Mouse (Mus musculus): Measurements from ENCODE around the gene Stox1. TPM values are rescaled to one million over a fixed set of nuclear protein-coding genes. Genes with fewer than 3 reads are reported as not detected.

Gene Stox1
- polyA plus RNA-seq, 1 experiment from 2014 or later = 0.21 TPM

GRCm38 (mm10) chr10:62656711-62657110, 69.2 kb downstream of the Stox1 start:
- Histone ChIP-seq H3K27ac (ENCODE audit: low read depth) (no peak overlapping the region), H3K36me3 (replicated peaks; ENCODE audit: insufficient read depth, low read length) (no peaks in the 10 kb centered on the region), H3K4me1 (ENCODE audit: insufficient read depth) (0 out of 2 replicates have a peak, but pooled peaks cover 5% of the 10 kb centered on the region), H3K9ac (replicated peaks) (no peak overlapping the region), H3K4me2 (ENCODE audit: low read depth, low read length) (no peak overlapping the region), H3K4me3 (ENCODE audit: low read depth, low read length) (no peak overlapping the region), H3K27me3 (ENCODE audit: insufficient read depth, low read length) (no peaks in the 10 kb centered on the region), H3K9me3 (ENCODE audit: low read length) (no peaks in the 10 kb centered on the region)
- TF ChIP-seq EP300 (IDR thresholded peaks at IDR 0.05; ENCODE audit: low read depth) (no peak), CTCF (IDR thresholded peaks at IDR 0.05; ENCODE audit: low read depth) (no peak)
- DNase-seq (no peak), ATAC-seq (no peak)
- 74% methylated on average over 7 of the region's 7 CpGs for WGBS (ENCODE audit: insufficient replicate concordance)

- no peak for DNase-seq
- H3K4me1 ChIP-seq (ENCODE audit: insufficient read depth) = peaks cover 18% of the 10 kb centered on the region
- peak overlapping the region; percentile 90 for H3K27ac ChIP-seq (ENCODE audit: low read depth)
- H3K36me3 ChIP-seq (replicated peaks; ENCODE audit: insufficient read depth, low read length) = no peaks in the 10 kb centered on the region
- 19% methylated on average over 3 of the region's 3 CpGs for WGBS (ENCODE audit: insufficient replicate concordance)
- no peaks in the 10 kb centered on the region for H3K9me3 ChIP-seq (ENCODE audit: low read length)
- no peak for ATAC-seq
- peak overlapping the region; percentile 94 for H3K4me3 ChIP-seq (ENCODE audit: low read depth, low read length)
- TF ChIP-seq EP300 (IDR thresholded peaks at IDR 0.05; ENCODE audit: low read depth) = no peak
- TF ChIP-seq CTCF (IDR thresholded peaks at IDR 0.05; ENCODE audit: low read depth) = no peak
- peak overlapping the region; percentile 88 for H3K9ac ChIP-seq (replicated peaks)
- no peaks in the 10 kb centered on the region for H3K27me3 ChIP-seq (ENCODE audit: insufficient read depth, low read length)
- peak overlapping the region; percentile 91 for H3K4me2 ChIP-seq (ENCODE audit: low read depth, low read length)
Measured at GRCm38 (mm10) chr10:62651961-62652360, 74.0 kb downstream of the Stox1 start.

GRCm38 (mm10) chr10:62650881-62651810, 74.8 kb downstream of the Stox1 start, which contains the start of gene Ddx50:
Gene Ddx50, minus strand, starts transcription at chr10:62651218.
- Histone ChIP-seq H3K9ac (replicated peaks) (peak within 1 kb of the TSS; percentile 88), H3K4me1 (ENCODE audit: insufficient read depth) (peaks cover 22% of the 10 kb centered on the region), H3K4me2 (ENCODE audit: low read depth, low read length) (peak within 1 kb of the TSS; percentile 91), H3K27ac (ENCODE audit: low read depth) (peak within 1 kb of the TSS; percentile 90), H3K36me3 (replicated peaks; ENCODE audit: insufficient read depth, low read length) (peaks cover 5% of the 10 kb centered on the region), H3K4me3 (ENCODE audit: low read depth, low read length) (peak within 1 kb of the TSS; percentile 94), H3K9me3 (ENCODE audit: low read length) (no peaks in the 10 kb centered on the region), H3K27me3 (ENCODE audit: insufficient read depth, low read length) (no peaks in the 10 kb centered on the region)
- ATAC-seq (peak; percentile 98), DNase-seq (peak; percentile 96)
- TF ChIP-seq CTCF (IDR thresholded peaks at IDR 0.05; ENCODE audit: low read depth) (no peak), EP300 (IDR thresholded peaks at IDR 0.05; ENCODE audit: low read depth) (no peak)
- WGBS (ENCODE audit: insufficient replicate concordance) = under 1% methylated on average over 84 of the region's 89 CpGs

- TF ChIP-seq CTCF (IDR thresholded peaks at IDR 0.05; ENCODE audit: low read depth) = no peak
- TF ChIP-seq EP300 (IDR thresholded peaks at IDR 0.05; ENCODE audit: low read depth) = no peak
- Histone ChIP-seq H3K36me3 (replicated peaks; ENCODE audit: insufficient read depth, low read length) (peaks cover 5% of the 10 kb centered on the region), H3K27ac (ENCODE audit: low read depth) (peak overlapping the region; percentile 90), H3K4me3 (ENCODE audit: low read depth, low read length) (peak overlapping the region; percentile 94), H3K4me2 (ENCODE audit: low read depth, low read length) (peak overlapping the region; percentile 91), H3K9ac (replicated peaks) (peak overlapping the region; percentile 88), H3K27me3 (ENCODE audit: insufficient read depth, low read length) (no peaks in the 10 kb centered on the region), H3K4me1 (ENCODE audit: insufficient read depth) (peaks cover 22% of the 10 kb centered on the region), H3K9me3 (ENCODE audit: low read length) (no peaks in the 10 kb centered on the region)
- no peak for ATAC-seq
- no peak for DNase-seq
- WGBS (ENCODE audit: insufficient replicate concordance) = 1% methylated on average over 17 of the region's 17 CpGs
Measured at GRCm38 (mm10) chr10:62650358-62650782, 75.6 kb downstream of the Stox1 start.

Small RNA genes lying within 50 kb of the gene (microRNA-seq; reads per million reads assigned to microRNA genes)
- gene Mir7215 = not detected

Other genes starting within 250 kb of the Stox1 start
- 32.1 and 33.8 TPM in 2 replicates for gene Vps26a, start 239.3 kb downstream of the Stox1 start, polyA plus RNA-seq (2015; fragmentation: Nextera tagmentation; extraction: Ambion mirVana)
- gene Srgn, start 198.7 kb downstream of the Stox1 start, polyA plus RNA-seq (2015; fragmentation: Nextera tagmentation; extraction: Ambion mirVana) = 108 and 110 TPM in 2 replicates
- gene Kif1bp, start 147.7 kb downstream of the Stox1 start, polyA plus RNA-seq (2015; fragmentation: Nextera tagmentation; extraction: Ambion mirVana) = 6.5 and 7.2 TPM in 2 replicates
- gene Ddx21, start 123.8 kb downstream of the Stox1 start, polyA plus RNA-seq (2015; fragmentation: Nextera tagmentation; extraction: Ambion mirVana) = 7.2 and 8.3 TPM in 2 replicates
- 33.7 and 35.3 TPM in 2 replicates for gene Ddx50, start 74.9 kb downstream of the Stox1 start, polyA plus RNA-seq (2015; fragmentation: Nextera tagmentation; extraction: Ambion mirVana)
- 35.3 and 35.5 TPM in 2 replicates for gene Ccar1, start 66.2 kb upstream of the Stox1 start, polyA plus RNA-seq (2015; fragmentation: Nextera tagmentation; extraction: Ambion mirVana)
- 0.97 and 0.99 TPM in 2 replicates for gene Tet1, start 182.9 kb upstream of the Stox1 start, polyA plus RNA-seq (2015; fragmentation: Nextera tagmentation; extraction: Ambion mirVana)
- gene Slc25a16, start 194.5 kb upstream of the Stox1 start, polyA plus RNA-seq (2015; fragmentation: Nextera tagmentation; extraction: Ambion mirVana) = 13.9 and 14.3 TPM in 2 replicates
- 10.6 and 11.0 TPM in 2 replicates for gene Dna2, start 220.9 kb upstream of the Stox1 start, polyA plus RNA-seq (2015; fragmentation: Nextera tagmentation; extraction: Ambion mirVana)